Mouse (Mus musculus): ENCODE results near the gene Gm29427. TPM values are rescaled to one million over a fixed set of nuclear protein-coding genes. Genes with fewer than 3 reads are reported as not detected.

Gene Gm29427
- polyA plus RNA-seq, 1 experiment from 2014 or later: 0.27 TPM

GRCm38 (mm10) chr1:130743775-130744174, 28.2 kb upstream of the Gm29427 start:
- Histone ChIP-seq H3K4me3 (replicated peaks; ENCODE audit: low read length) (no peak overlapping the region), H3K9me3 (ENCODE audit: control insufficient read depth, low read length) (no peaks in the 10 kb centered on the region), H3K36me3 (ENCODE audit: control insufficient read depth, insufficient read depth) (no peaks in the 10 kb centered on the region), H3K9ac (replicated peaks; ENCODE audit: low read depth, low read length) (no peak overlapping the region), H3K27me3 (replicated peaks; ENCODE audit: control insufficient read depth, insufficient read depth, low read length) (no peaks in the 10 kb centered on the region), H3K27ac (ENCODE audit: low read length) (no peak overlapping the region), H3K4me1 (replicated peaks; ENCODE audit: control insufficient read depth, insufficient read depth, low read length) (no peaks in the 10 kb centered on the region), H3K4me2 (ENCODE audit: low read length) (no peak overlapping the region)
- WGBS: 94% methylated on average over 1 of the region's 1 CpGs
- ATAC-seq: no peak

GRCm38 (mm10) chr1:130742201-130742600, 26.6 kb upstream of the Gm29427 start:
- no peaks in the 10 kb centered on the region for H3K27me3 ChIP-seq (replicated peaks; ENCODE audit: control insufficient read depth, insufficient read depth, low read length)
- 88% methylated on average over 7 of the region's 7 CpGs for WGBS
- H3K4me3 ChIP-seq (replicated peaks; ENCODE audit: low read length): no peak overlapping the region
- H3K36me3 ChIP-seq (ENCODE audit: control insufficient read depth, insufficient read depth): no peaks in the 10 kb centered on the region
- ATAC-seq: no peak
- no peak overlapping the region for H3K4me2 ChIP-seq (ENCODE audit: low read length)
- no peak overlapping the region for H3K9ac ChIP-seq (replicated peaks; ENCODE audit: low read depth, low read length)
- H3K9me3 ChIP-seq (ENCODE audit: control insufficient read depth, low read length): no peaks in the 10 kb centered on the region
- no peak overlapping the region for H3K27ac ChIP-seq (ENCODE audit: low read length)
- H3K4me1 ChIP-seq (replicated peaks; ENCODE audit: control insufficient read depth, insufficient read depth, low read length): no peaks in the 10 kb centered on the region

- WGBS: 56% methylated on average over 15 of the region's 15 CpGs
- no peaks in the 10 kb centered on the region for H3K9me3 ChIP-seq (ENCODE audit: control insufficient read depth, low read length)
- no peak overlapping the region for H3K4me2 ChIP-seq (ENCODE audit: low read length)
- H3K27me3 ChIP-seq (replicated peaks; ENCODE audit: control insufficient read depth, insufficient read depth, low read length): no peaks in the 10 kb centered on the region
- H3K9ac ChIP-seq (replicated peaks; ENCODE audit: low read depth, low read length): no peak overlapping the region
- H3K4me3 ChIP-seq (replicated peaks; ENCODE audit: low read length): no peak overlapping the region
- H3K36me3 ChIP-seq (ENCODE audit: control insufficient read depth, insufficient read depth): no peaks in the 10 kb centered on the region
- no peaks in the 10 kb centered on the region for H3K4me1 ChIP-seq (replicated peaks; ENCODE audit: control insufficient read depth, insufficient read depth, low read length)
- H3K27ac ChIP-seq (ENCODE audit: low read length): no peak overlapping the region
- ATAC-seq: peak; percentile 66
These were observed 25.5 kb upstream of the Gm29427 start for GRCm38 (mm10) chr1:130740781-130741720.

- no peaks in the 10 kb centered on the region for H3K27me3 ChIP-seq (replicated peaks; ENCODE audit: control insufficient read depth, insufficient read depth, low read length)
- no peak overlapping the region for H3K4me2 ChIP-seq (ENCODE audit: low read length)
- no peak overlapping the region for H3K9ac ChIP-seq (replicated peaks; ENCODE audit: low read depth, low read length)
- no peak overlapping the region for H3K27ac ChIP-seq (ENCODE audit: low read length)
- WGBS: 63% methylated on average over 4 of the region's 4 CpGs
- H3K36me3 ChIP-seq (ENCODE audit: control insufficient read depth, insufficient read depth): no peaks in the 10 kb centered on the region
- H3K4me3 ChIP-seq (replicated peaks; ENCODE audit: low read length): no peak overlapping the region
- no peaks in the 10 kb centered on the region for H3K9me3 ChIP-seq (ENCODE audit: control insufficient read depth, low read length)
- ATAC-seq: no peak
- no peaks in the 10 kb centered on the region for H3K4me1 ChIP-seq (replicated peaks; ENCODE audit: control insufficient read depth, insufficient read depth, low read length)
These were observed 24.6 kb upstream of the Gm29427 start for GRCm38 (mm10) chr1:130740227-130740648.

GRCm38 (mm10) chr1:130739636-130740035, 24.0 kb upstream of the Gm29427 start:
- no peaks in the 10 kb centered on the region for H3K27me3 ChIP-seq (replicated peaks; ENCODE audit: control insufficient read depth, insufficient read depth, low read length)
- no peak overlapping the region for H3K4me2 ChIP-seq (ENCODE audit: low read length)
- no peak overlapping the region for H3K9ac ChIP-seq (replicated peaks; ENCODE audit: low read depth, low read length)
- H3K4me3 ChIP-seq (replicated peaks; ENCODE audit: low read length): no peak overlapping the region
- no peak overlapping the region for H3K27ac ChIP-seq (ENCODE audit: low read length)
- ATAC-seq: no peak
- no peaks in the 10 kb centered on the region for H3K4me1 ChIP-seq (replicated peaks; ENCODE audit: control insufficient read depth, insufficient read depth, low read length)
- 73% methylated on average over 3 of the region's 3 CpGs for WGBS
- H3K9me3 ChIP-seq (ENCODE audit: control insufficient read depth, low read length): no peaks in the 10 kb centered on the region
- H3K36me3 ChIP-seq (ENCODE audit: control insufficient read depth, insufficient read depth): no peaks in the 10 kb centered on the region

GRCm38 (mm10) chr1:130738551-130739106, 23.0 kb upstream of the Gm29427 start:
- Histone ChIP-seq H3K4me1 (replicated peaks; ENCODE audit: control insufficient read depth, insufficient read depth, low read length) (no peaks in the 10 kb centered on the region), H3K27ac (ENCODE audit: low read length) (no peak overlapping the region), H3K4me3 (replicated peaks; ENCODE audit: low read length) (no peak overlapping the region), H3K4me2 (ENCODE audit: low read length) (no peak overlapping the region), H3K27me3 (replicated peaks; ENCODE audit: control insufficient read depth, insufficient read depth, low read length) (no peaks in the 10 kb centered on the region), H3K9ac (replicated peaks; ENCODE audit: low read depth, low read length) (no peak overlapping the region), H3K36me3 (ENCODE audit: control insufficient read depth, insufficient read depth) (no peaks in the 10 kb centered on the region), H3K9me3 (ENCODE audit: control insufficient read depth, low read length) (no peaks in the 10 kb centered on the region)
- no peak for ATAC-seq
- WGBS: 88% methylated on average over 3 of the region's 3 CpGs

GRCm38 (mm10) chr1:130737916-130738315, 22.3 kb upstream of the Gm29427 start:
- no peak for ATAC-seq
- Histone ChIP-seq H3K9ac (replicated peaks; ENCODE audit: low read depth, low read length) (no peak overlapping the region), H3K4me3 (replicated peaks; ENCODE audit: low read length) (no peak overlapping the region), H3K9me3 (ENCODE audit: control insufficient read depth, low read length) (no peaks in the 10 kb centered on the region), H3K27ac (ENCODE audit: low read length) (no peak overlapping the region), H3K4me1 (replicated peaks; ENCODE audit: control insufficient read depth, insufficient read depth, low read length) (no peaks in the 10 kb centered on the region), H3K4me2 (ENCODE audit: low read length) (no peak overlapping the region), H3K36me3 (ENCODE audit: control insufficient read depth, insufficient read depth) (no peaks in the 10 kb centered on the region), H3K27me3 (replicated peaks; ENCODE audit: control insufficient read depth, insufficient read depth, low read length) (no peaks in the 10 kb centered on the region)
- 86% methylated on average over 7 of the region's 7 CpGs for WGBS

GRCm38 (mm10) chr1:130737411-130737881, 21.8 kb upstream of the Gm29427 start:
- H3K4me1 ChIP-seq (replicated peaks; ENCODE audit: control insufficient read depth, insufficient read depth, low read length): no peaks in the 10 kb centered on the region
- H3K27ac ChIP-seq (ENCODE audit: low read length): no peak overlapping the region
- H3K9me3 ChIP-seq (ENCODE audit: control insufficient read depth, low read length): no peaks in the 10 kb centered on the region
- H3K27me3 ChIP-seq (replicated peaks; ENCODE audit: control insufficient read depth, insufficient read depth, low read length): no peaks in the 10 kb centered on the region
- H3K4me3 ChIP-seq (replicated peaks; ENCODE audit: low read length): no peak overlapping the region
- no peak overlapping the region for H3K4me2 ChIP-seq (ENCODE audit: low read length)
- no peak overlapping the region for H3K9ac ChIP-seq (replicated peaks; ENCODE audit: low read depth, low read length)
- 28% methylated on average over 11 of the region's 11 CpGs for WGBS
- no peaks in the 10 kb centered on the region for H3K36me3 ChIP-seq (ENCODE audit: control insufficient read depth, insufficient read depth)
- no peak for ATAC-seq

- no peak for ATAC-seq
- no peaks in the 10 kb centered on the region for H3K4me1 ChIP-seq (replicated peaks; ENCODE audit: control insufficient read depth, insufficient read depth, low read length)
- no peaks in the 10 kb centered on the region for H3K36me3 ChIP-seq (ENCODE audit: control insufficient read depth, insufficient read depth)
- H3K4me3 ChIP-seq (replicated peaks; ENCODE audit: low read length): no peak overlapping the region
- H3K27ac ChIP-seq (ENCODE audit: low read length): no peak overlapping the region
- no peak overlapping the region for H3K9ac ChIP-seq (replicated peaks; ENCODE audit: low read depth, low read length)
- no peak overlapping the region for H3K4me2 ChIP-seq (ENCODE audit: low read length)
- H3K9me3 ChIP-seq (ENCODE audit: control insufficient read depth, low read length): no peaks in the 10 kb centered on the region
- 82% methylated on average over 8 of the region's 8 CpGs for WGBS
- no peaks in the 10 kb centered on the region for H3K27me3 ChIP-seq (replicated peaks; ENCODE audit: control insufficient read depth, insufficient read depth, low read length)
These were observed 19.3 kb upstream of the Gm29427 start for GRCm38 (mm10) chr1:130734852-130735251.
